Mouse (Mus musculus): Measurements from ENCODE around the gene Sema3b. TPM values are rescaled to one million over a fixed set of nuclear protein-coding genes. Genes with fewer than 3 reads are reported as not detected.
A peak's percentile ranks its signal among the peaks of the same experiment; 100 is the strongest.

Gene Sema3b
- polyA plus RNA-seq, 1 experiment from 2014 or later, result 12.5 TPM

GRCm38 (mm10) chr9:107611456-107612190 lies 2.6 kb upstream of the Sema3b start:
- WGBS, result 40% methylated on average over 6 of the region's 6 CpGs
- H3K27ac ChIP-seq (ENCODE audit: low read length), result peak overlapping the region; percentile 94
- H3K36me3 ChIP-seq (ENCODE audit: control insufficient read depth, insufficient read depth, low read length), result peaks cover 21% of the 10 kb centered on the region
- ATAC-seq (ENCODE audit: low read depth), result no peak
- H3K4me1 ChIP-seq (replicated peaks; ENCODE audit: control insufficient read depth, insufficient read depth, low read length), result peaks cover 40% of the 10 kb centered on the region
- peak overlapping the region; percentile 73 for H3K9ac ChIP-seq (ENCODE audit: low read length)
- peak overlapping the region; percentile 48; the same call in 1 of the 2 replicates for H3K4me3 ChIP-seq (ENCODE audit: low read length)
- no peaks in the 10 kb centered on the region for H3K27me3 ChIP-seq (ENCODE audit: control insufficient read depth, insufficient read depth, low read depth, low read length)
- peak overlapping the region; percentile 86 for H3K4me2 ChIP-seq (ENCODE audit: low read depth, low read length)
- H3K9me3 ChIP-seq (ENCODE audit: control insufficient read depth, low read length), result no peaks in the 10 kb centered on the region

GRCm38 (mm10) chr9:107609433-107609830 lies 403 bp upstream of the Sema3b start:
- Histone ChIP-seq H3K9me3 (ENCODE audit: control insufficient read depth, low read length) (no peaks in the 10 kb centered on the region), H3K4me3 (ENCODE audit: low read length) (no peak overlapping the region), H3K4me2 (ENCODE audit: low read depth, low read length) (no peak overlapping the region), H3K9ac (ENCODE audit: low read length) (no peak overlapping the region), H3K36me3 (ENCODE audit: control insufficient read depth, insufficient read depth, low read length) (peaks cover under 1% of the 10 kb centered on the region; the same call in 1 of the 2 replicates), H3K27me3 (ENCODE audit: control insufficient read depth, insufficient read depth, low read depth, low read length) (no peaks in the 10 kb centered on the region), H3K27ac (ENCODE audit: low read length) (no peak overlapping the region), H3K4me1 (replicated peaks; ENCODE audit: control insufficient read depth, insufficient read depth, low read length) (peaks cover 49% of the 10 kb centered on the region)
- ATAC-seq (ENCODE audit: low read depth), result no peak
- WGBS, result 63% methylated on average over 4 of the region's 4 CpGs

- no peak overlapping the region for H3K9ac ChIP-seq (ENCODE audit: low read length)
- H3K36me3 ChIP-seq (ENCODE audit: control insufficient read depth, insufficient read depth, low read length), result no peaks in the 10 kb centered on the region
- peaks cover 49% of the 10 kb centered on the region for H3K4me1 ChIP-seq (replicated peaks; ENCODE audit: control insufficient read depth, insufficient read depth, low read length)
- no peaks in the 10 kb centered on the region for H3K9me3 ChIP-seq (ENCODE audit: control insufficient read depth, low read length)
- peak overlapping the region; percentile 36 for H3K27ac ChIP-seq (ENCODE audit: low read length)
- H3K27me3 ChIP-seq (ENCODE audit: control insufficient read depth, insufficient read depth, low read depth, low read length), result no peaks in the 10 kb centered on the region
- no peak overlapping the region for H3K4me3 ChIP-seq (ENCODE audit: low read length)
- WGBS, result 26% methylated on average over 9 of the region's 9 CpGs
- no peak for ATAC-seq (ENCODE audit: low read depth)
- H3K4me2 ChIP-seq (ENCODE audit: low read depth, low read length), result no peak overlapping the region
Measured at GRCm38 (mm10) chr9:107607653-107608245, 1.3 kb downstream of the Sema3b start.

- ATAC-seq (ENCODE audit: low read depth), result no peak
- peak overlapping the region; percentile 36 for H3K27ac ChIP-seq (ENCODE audit: low read length)
- no peaks in the 10 kb centered on the region for H3K27me3 ChIP-seq (ENCODE audit: control insufficient read depth, insufficient read depth, low read depth, low read length)
- 58% methylated on average over 2 of the region's 2 CpGs for WGBS
- peak overlapping the region; percentile 26 for H3K4me3 ChIP-seq (ENCODE audit: low read length)
- H3K4me1 ChIP-seq (replicated peaks; ENCODE audit: control insufficient read depth, insufficient read depth, low read length), result peaks cover 45% of the 10 kb centered on the region
- no peaks in the 10 kb centered on the region for H3K9me3 ChIP-seq (ENCODE audit: control insufficient read depth, low read length)
- peak overlapping the region; percentile 16 for H3K9ac ChIP-seq (ENCODE audit: low read length)
- H3K4me2 ChIP-seq (ENCODE audit: low read depth, low read length), result peak overlapping the region; percentile 12; the same call in 1 of the 2 replicates
- no peaks in the 10 kb centered on the region for H3K36me3 ChIP-seq (ENCODE audit: control insufficient read depth, insufficient read depth, low read length)
Measured at GRCm38 (mm10) chr9:107607036-107607435, 2.0 kb downstream of the Sema3b start.

- no peak for ATAC-seq (ENCODE audit: low read depth)
- no peaks in the 10 kb centered on the region for H3K36me3 ChIP-seq (ENCODE audit: control insufficient read depth, insufficient read depth, low read length)
- peak overlapping the region; percentile 16 for H3K9ac ChIP-seq (ENCODE audit: low read length)
- peak overlapping the region; percentile 36 for H3K27ac ChIP-seq (ENCODE audit: low read length)
- no peaks in the 10 kb centered on the region for H3K9me3 ChIP-seq (ENCODE audit: control insufficient read depth, low read length)
- H3K4me1 ChIP-seq (replicated peaks; ENCODE audit: control insufficient read depth, insufficient read depth, low read length), result peaks cover 41% of the 10 kb centered on the region
- peak overlapping the region; percentile 26 for H3K4me3 ChIP-seq (ENCODE audit: low read length)
- H3K27me3 ChIP-seq (ENCODE audit: control insufficient read depth, insufficient read depth, low read depth, low read length), result no peaks in the 10 kb centered on the region
- peak overlapping the region; percentile 12; the same call in 1 of the 2 replicates for H3K4me2 ChIP-seq (ENCODE audit: low read depth, low read length)
- 9% methylated on average over 9 of the region's 9 CpGs for WGBS
Measured at GRCm38 (mm10) chr9:107606591-107606990, 2.4 kb downstream of the Sema3b start.

- H3K9me3 ChIP-seq (ENCODE audit: control insufficient read depth, low read length), result no peaks in the 10 kb centered on the region
- 33% methylated on average over 18 of the region's 23 CpGs for WGBS
- peak overlapping the region; percentile 60 for H3K9ac ChIP-seq (ENCODE audit: low read length)
- ATAC-seq (ENCODE audit: low read depth), result peak; percentile 42
- H3K27ac ChIP-seq (ENCODE audit: low read length), result peak overlapping the region; percentile 81
- peak overlapping the region; percentile 44 for H3K4me2 ChIP-seq (ENCODE audit: low read depth, low read length)
- no peaks in the 10 kb centered on the region for H3K36me3 ChIP-seq (ENCODE audit: control insufficient read depth, insufficient read depth, low read length)
- peaks cover 35% of the 10 kb centered on the region for H3K4me1 ChIP-seq (replicated peaks; ENCODE audit: control insufficient read depth, insufficient read depth, low read length)
- no peaks in the 10 kb centered on the region for H3K27me3 ChIP-seq (ENCODE audit: control insufficient read depth, insufficient read depth, low read depth, low read length)
- H3K4me3 ChIP-seq (ENCODE audit: low read length), result peak overlapping the region; percentile 29
Measured at GRCm38 (mm10) chr9:107605041-107605661, 3.9 kb downstream of the Sema3b start.

- no peak overlapping the region for H3K27ac ChIP-seq (ENCODE audit: low read length)
- no peak overlapping the region for H3K9ac ChIP-seq (ENCODE audit: low read length)
- H3K4me1 ChIP-seq (replicated peaks; ENCODE audit: control insufficient read depth, insufficient read depth, low read length), result peaks cover 24% of the 10 kb centered on the region
- no peak overlapping the region for H3K4me3 ChIP-seq (ENCODE audit: low read length)
- H3K27me3 ChIP-seq (ENCODE audit: control insufficient read depth, insufficient read depth, low read depth, low read length), result no peaks in the 10 kb centered on the region
- WGBS, result 75% methylated on average over 6 of the region's 6 CpGs
- H3K9me3 ChIP-seq (ENCODE audit: control insufficient read depth, low read length), result no peaks in the 10 kb centered on the region
- ATAC-seq (ENCODE audit: low read depth), result no peak
- no peaks in the 10 kb centered on the region for H3K36me3 ChIP-seq (ENCODE audit: control insufficient read depth, insufficient read depth, low read length)
- no peak overlapping the region for H3K4me2 ChIP-seq (ENCODE audit: low read depth, low read length)
Measured at GRCm38 (mm10) chr9:107603251-107603650, 5.8 kb downstream of the Sema3b start.

GRCm38 (mm10) chr9:107602068-107602648 lies 6.9 kb downstream of the Sema3b start:
- Histone ChIP-seq H3K9me3 (ENCODE audit: control insufficient read depth, low read length) (no peaks in the 10 kb centered on the region), H3K4me2 (ENCODE audit: low read depth, low read length) (no peak overlapping the region), H3K9ac (ENCODE audit: low read length) (peak overlapping the region; percentile 46), H3K27me3 (ENCODE audit: control insufficient read depth, insufficient read depth, low read depth, low read length) (no peaks in the 10 kb centered on the region), H3K27ac (ENCODE audit: low read length) (no peak overlapping the region), H3K4me3 (ENCODE audit: low read length) (no peak overlapping the region), H3K36me3 (ENCODE audit: control insufficient read depth, insufficient read depth, low read length) (no peaks in the 10 kb centered on the region), H3K4me1 (replicated peaks; ENCODE audit: control insufficient read depth, insufficient read depth, low read length) (peaks cover 17% of the 10 kb centered on the region)
- peak; percentile 71 for ATAC-seq (ENCODE audit: low read depth)
- WGBS, result 8% methylated on average over 10 of the region's 10 CpGs

GRCm38 (mm10) chr9:107601275-107601674 lies 7.8 kb downstream of the Sema3b start:
- 77% methylated on average over 11 of the region's 11 CpGs for WGBS
- H3K27me3 ChIP-seq (ENCODE audit: control insufficient read depth, insufficient read depth, low read depth, low read length), result no peaks in the 10 kb centered on the region
- H3K4me1 ChIP-seq (replicated peaks; ENCODE audit: control insufficient read depth, insufficient read depth, low read length), result peaks cover 8% of the 10 kb centered on the region
- no peak overlapping the region for H3K9ac ChIP-seq (ENCODE audit: low read length)
- no peak overlapping the region for H3K4me3 ChIP-seq (ENCODE audit: low read length)
- no peak overlapping the region for H3K27ac ChIP-seq (ENCODE audit: low read length)
- no peaks in the 10 kb centered on the region for H3K9me3 ChIP-seq (ENCODE audit: control insufficient read depth, low read length)
- no peak overlapping the region for H3K4me2 ChIP-seq (ENCODE audit: low read depth, low read length)
- no peaks in the 10 kb centered on the region for H3K36me3 ChIP-seq (ENCODE audit: control insufficient read depth, insufficient read depth, low read length)
- no peak for ATAC-seq (ENCODE audit: low read depth)

Measured in lung, embryonic 16.5 days (tissue).